Mouse (Mus musculus) CD4-positive helper T cell, adult 2 months (primary cell): ENCODE measurements around the gene Pphln1.

Experiments
- DNase-seq: peaks from one replicate; pipeline ENCODE4 v3.0.0-alpha.2; 2012; ENCODE audit warnings: low read depth, missing footprints, low spot score

The Pphln1 gene

GRCm38 (mm10) chr15:93503201-93503745, 105.1 kb downstream of the Pphln1 start:
- DNase-seq: no peak

GRCm38 (mm10) chr15:93504808-93505207, 106.7 kb downstream of the Pphln1 start:
- no peak for DNase-seq

- no peak for DNase-seq
Measured at GRCm38 (mm10) chr15:93510690-93511336, 112.7 kb downstream of the Pphln1 start.

- DNase-seq: no peak
Measured at GRCm38 (mm10) chr15:93512437-93512836, 114.3 kb downstream of the Pphln1 start.

GRCm38 (mm10) chr15:93513939-93514341, 115.8 kb downstream of the Pphln1 start:
- DNase-seq: peak; percentile 28

- DNase-seq: no peak
Measured at GRCm38 (mm10) chr15:93515316-93515715, 117.2 kb downstream of the Pphln1 start.

GRCm38 (mm10) chr15:93517022-93517565, 118.9 kb downstream of the Pphln1 start:
- no peak for DNase-seq

GRCm38 (mm10) chr15:93518143-93518902, 120.2 kb downstream of the Pphln1 start:
- DNase-seq: no peak

- peak; percentile 81 for DNase-seq
Measured at GRCm38 (mm10) chr15:93518941-93519835, 121.0 kb downstream of the Pphln1 start.

GRCm38 (mm10) chr15:93519836-93520826, 122.0 kb downstream of the Pphln1 start:
- no peak for DNase-seq

GRCm38 (mm10) chr15:93521088-93521786, 123.1 kb downstream of the Pphln1 start:
- no peak for DNase-seq

- DNase-seq: no peak
Measured at GRCm38 (mm10) chr15:93521787-93522180, 123.6 kb downstream of the Pphln1 start.

- no peak for DNase-seq
Measured at GRCm38 (mm10) chr15:93525305-93525917, 127.3 kb downstream of the Pphln1 start.

- DNase-seq: no peak
Measured at GRCm38 (mm10) chr15:93529831-93530702, 131.9 kb downstream of the Pphln1 start.

- DNase-seq: peak; percentile 38
Measured at GRCm38 (mm10) chr15:93530703-93531032, 132.5 kb downstream of the Pphln1 start.

GRCm38 (mm10) chr15:93536191-93536590, 138.0 kb downstream of the Pphln1 start:
- DNase-seq: no peak

GRCm38 (mm10) chr15:93537745-93538144, 139.6 kb downstream of the Pphln1 start:
- DNase-seq: no peak

- DNase-seq: no peak
Measured at GRCm38 (mm10) chr15:93538551-93539205, 140.5 kb downstream of the Pphln1 start.
